Mouse (Mus musculus): ENCODE data around the gene Klhl42. TPM values are rescaled to one million over a fixed set of nuclear protein-coding genes. Genes with fewer than 3 reads are reported as not detected.
A peak's percentile ranks its signal among the peaks of the same experiment; 100 is the strongest.

Klhl42 gene
- polyA plus RNA-seq, 1 experiment from 2014 or later = 7.9 TPM

DNA sequence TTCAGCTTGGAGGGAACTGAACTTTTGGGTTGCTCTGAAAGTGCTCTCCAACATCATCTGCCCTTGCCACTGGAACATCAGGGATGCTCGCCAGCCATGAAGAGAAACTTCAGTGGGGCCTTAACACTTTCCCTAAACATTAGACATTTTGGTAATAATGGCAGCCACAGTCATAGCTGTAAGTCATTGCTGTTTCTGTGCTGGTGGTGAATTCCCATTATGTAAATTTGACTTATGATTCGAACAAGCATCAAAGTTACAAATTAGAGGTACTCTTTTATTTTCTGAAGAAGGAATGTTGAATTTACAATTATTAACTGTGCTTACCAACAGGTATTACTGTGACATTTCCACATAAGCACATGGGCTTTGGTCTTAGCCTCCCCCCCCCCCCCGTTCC is 27.0 kb downstream of the Klhl42 start:
- no peaks in the 10 kb centered on the region for H3K9me3 ChIP-seq
- H3K9ac ChIP-seq = no peak overlapping the region
- 76% methylated on average over 3 of the region's 3 CpGs for WGBS
- no peak overlapping the region for H3K4me3 ChIP-seq (replicated peaks)
- H3K27ac ChIP-seq = no peak overlapping the region
- H3K36me3 ChIP-seq = no peaks in the 10 kb centered on the region
- H3K4me2 ChIP-seq = no peak overlapping the region
- no peaks in the 10 kb centered on the region for H3K4me1 ChIP-seq
- H3K27me3 ChIP-seq (replicated peaks) = no peaks in the 10 kb centered on the region
- no peak for ATAC-seq (ENCODE audit: insufficient read depth, low FRiP score, low read depth)

DNA sequence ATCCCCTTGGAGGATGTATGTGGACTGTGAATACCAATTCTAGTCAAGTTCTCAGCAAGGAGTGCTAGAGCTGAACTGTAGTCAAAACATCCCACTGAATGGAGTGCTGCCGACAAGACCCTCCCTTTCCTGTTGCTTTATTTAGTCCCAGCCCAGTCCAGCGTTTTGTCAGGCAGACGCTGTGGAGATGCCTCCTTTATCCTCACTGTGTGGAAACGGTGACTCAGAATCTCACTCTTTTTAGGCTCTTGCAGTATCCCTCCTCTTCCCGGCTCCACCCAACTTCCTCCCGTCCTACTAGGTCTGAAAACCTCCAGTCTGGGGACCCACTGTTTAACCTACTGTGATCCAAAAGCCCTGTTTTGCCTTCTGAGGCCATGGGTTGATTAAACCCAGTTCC is 30.1 kb downstream of the Klhl42 start:
- H3K9ac ChIP-seq = no peak overlapping the region
- no peak overlapping the region for H3K27ac ChIP-seq
- WGBS = 41% methylated on average over 6 of the region's 6 CpGs
- H3K9me3 ChIP-seq = no peaks in the 10 kb centered on the region
- H3K4me3 ChIP-seq (replicated peaks) = no peak overlapping the region
- ATAC-seq (ENCODE audit: insufficient read depth, low FRiP score, low read depth) = no peak
- H3K36me3 ChIP-seq = no peaks in the 10 kb centered on the region
- no peaks in the 10 kb centered on the region for H3K4me1 ChIP-seq
- no peaks in the 10 kb centered on the region for H3K27me3 ChIP-seq (replicated peaks)
- H3K4me2 ChIP-seq = no peak overlapping the region

DNA sequence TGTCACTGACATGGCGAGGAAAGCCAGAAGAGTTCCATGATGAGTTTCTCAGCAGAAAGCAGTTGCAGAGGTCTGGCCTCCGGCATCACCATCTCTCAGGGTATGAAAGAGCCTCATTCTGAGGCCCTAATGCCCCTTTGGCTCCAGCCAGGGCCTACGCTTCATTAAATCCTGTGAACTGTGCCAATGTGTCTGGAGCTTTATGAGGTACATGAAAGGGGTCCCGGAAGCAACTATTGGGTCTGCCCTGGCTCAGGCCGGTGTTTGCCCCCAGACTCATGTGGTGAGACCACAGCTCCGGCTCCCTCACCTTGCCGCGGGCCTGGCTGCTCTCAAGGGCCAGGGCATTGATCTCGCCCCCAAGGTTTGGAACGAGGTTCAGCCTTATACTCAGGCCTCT is 36.1 kb downstream of the Klhl42 start:
- no peak overlapping the region for H3K4me2 ChIP-seq
- H3K4me1 ChIP-seq = no peaks in the 10 kb centered on the region
- H3K9me3 ChIP-seq = no peaks in the 10 kb centered on the region

DNA sequence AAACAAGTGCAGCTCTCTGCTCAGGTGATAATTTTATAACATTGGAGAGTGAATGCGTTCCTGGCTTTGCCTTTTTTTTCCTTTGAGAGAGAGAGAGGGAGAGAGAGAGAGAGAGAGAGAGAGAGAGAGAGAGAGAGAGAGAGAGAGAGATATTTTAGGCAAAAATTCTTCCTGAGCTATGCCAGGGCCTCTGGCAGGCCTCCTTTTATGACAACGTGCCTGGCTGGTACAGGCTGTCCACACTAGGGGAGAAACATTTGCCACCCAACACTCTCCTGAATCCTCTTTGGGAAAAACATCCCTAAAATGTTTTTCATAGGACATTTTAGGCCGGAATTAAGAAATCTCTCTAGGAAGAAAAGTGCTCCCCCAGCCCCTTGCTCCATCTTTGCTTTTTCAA is 47.1 kb downstream of the Klhl42 start:
- H3K9ac ChIP-seq = no peak overlapping the region
- H3K4me1 ChIP-seq = no peaks in the 10 kb centered on the region
- no peaks in the 10 kb centered on the region for H3K9me3 ChIP-seq
- no peak overlapping the region for H3K4me3 ChIP-seq (replicated peaks)
- ATAC-seq (ENCODE audit: insufficient read depth, low FRiP score, low read depth) = no peak
- no peak overlapping the region for H3K4me2 ChIP-seq
- no peaks in the 10 kb centered on the region for H3K36me3 ChIP-seq
- H3K27me3 ChIP-seq (replicated peaks) = no peaks in the 10 kb centered on the region
- WGBS = 75% methylated on average over 3 of the region's 3 CpGs
- no peak overlapping the region for H3K27ac ChIP-seq

More for the DNA sequence above, 36.1 kb downstream of the Klhl42 start:
- Histone ChIP-seq H3K9ac (no peak overlapping the region), H3K27me3 (replicated peaks) (no peaks in the 10 kb centered on the region), H3K27ac (no peak overlapping the region), H3K4me3 (replicated peaks) (no peak overlapping the region), H3K36me3 (no peaks in the 10 kb centered on the region)
- no peak for ATAC-seq (ENCODE audit: insufficient read depth, low FRiP score, low read depth)
- 91% methylated on average over 10 of the region's 10 CpGs for WGBS

DNA sequence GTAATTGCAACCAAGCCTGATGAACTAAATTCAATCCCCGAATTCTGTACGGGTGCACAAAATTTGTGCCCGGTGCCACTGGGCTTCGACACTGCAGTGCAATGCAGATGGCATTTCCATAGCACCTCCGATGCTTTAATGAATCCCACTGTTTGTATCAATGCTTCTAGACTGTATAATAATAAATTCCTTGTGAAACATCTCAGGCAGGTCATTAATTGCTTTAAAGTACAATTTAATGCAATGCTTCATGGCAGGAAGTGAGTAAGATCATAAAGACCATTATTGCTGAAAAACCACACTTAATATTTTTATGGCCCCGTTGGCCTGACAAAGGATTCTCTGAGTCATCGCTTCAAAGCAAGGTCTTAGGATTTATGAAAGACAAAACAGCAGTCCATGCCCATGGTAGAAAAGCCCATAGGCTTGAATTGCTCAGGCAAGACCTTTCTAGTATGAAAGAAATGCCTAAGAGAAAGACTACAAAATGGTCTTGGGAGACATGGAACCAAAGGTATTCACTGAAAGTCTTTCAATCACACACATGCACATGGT is 49.5 kb downstream of the Klhl42 start:
- no peak overlapping the region for H3K4me2 ChIP-seq
- no peaks in the 10 kb centered on the region for H3K9me3 ChIP-seq
- H3K9ac ChIP-seq = no peak overlapping the region
- no peaks in the 10 kb centered on the region for H3K36me3 ChIP-seq
- 92% methylated on average over 7 of the region's 7 CpGs for WGBS
- H3K4me3 ChIP-seq (replicated peaks) = no peak overlapping the region
- H3K27ac ChIP-seq = no peak overlapping the region
- 0 out of 2 replicates have a peak, but pooled peaks cover 6% of the 10 kb centered on the region for H3K4me1 ChIP-seq
- ATAC-seq (ENCODE audit: insufficient read depth, low FRiP score, low read depth) = no peak
- H3K27me3 ChIP-seq (replicated peaks) = no peaks in the 10 kb centered on the region

DNA sequence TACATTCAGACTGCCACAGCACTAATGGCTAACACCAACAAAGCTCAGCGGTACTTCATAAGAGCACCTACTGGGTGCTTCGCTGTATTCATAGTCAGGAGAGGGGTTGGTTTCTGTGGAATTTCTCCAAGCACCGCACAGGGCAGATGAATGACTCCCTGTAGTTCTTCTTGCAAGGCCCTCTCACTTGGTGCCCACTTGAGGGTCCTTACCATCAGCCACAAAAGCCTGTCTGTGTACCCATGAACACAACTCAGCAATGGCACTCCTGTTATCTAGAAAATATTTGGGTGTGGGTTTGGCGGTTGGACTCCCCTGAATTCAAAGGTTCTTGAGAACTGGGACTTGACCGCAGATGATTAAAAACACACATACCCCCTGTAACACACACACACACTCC is 53.5 kb downstream of the Klhl42 start:
- H3K9me3 ChIP-seq = no peaks in the 10 kb centered on the region
- H3K9ac ChIP-seq = no peak overlapping the region
- H3K4me2 ChIP-seq = no peak overlapping the region
- 90% methylated on average over 5 of the region's 5 CpGs for WGBS
- no peak overlapping the region for H3K4me3 ChIP-seq (replicated peaks)
- no peaks in the 10 kb centered on the region for H3K36me3 ChIP-seq
- H3K4me1 ChIP-seq = 0 out of 2 replicates have a peak, but pooled peaks cover 7% of the 10 kb centered on the region
- ATAC-seq (ENCODE audit: insufficient read depth, low FRiP score, low read depth) = no peak; the same call in 1 of the 2 replicates
- no peaks in the 10 kb centered on the region for H3K27me3 ChIP-seq (replicated peaks)
- H3K27ac ChIP-seq = no peak overlapping the region

DNA sequence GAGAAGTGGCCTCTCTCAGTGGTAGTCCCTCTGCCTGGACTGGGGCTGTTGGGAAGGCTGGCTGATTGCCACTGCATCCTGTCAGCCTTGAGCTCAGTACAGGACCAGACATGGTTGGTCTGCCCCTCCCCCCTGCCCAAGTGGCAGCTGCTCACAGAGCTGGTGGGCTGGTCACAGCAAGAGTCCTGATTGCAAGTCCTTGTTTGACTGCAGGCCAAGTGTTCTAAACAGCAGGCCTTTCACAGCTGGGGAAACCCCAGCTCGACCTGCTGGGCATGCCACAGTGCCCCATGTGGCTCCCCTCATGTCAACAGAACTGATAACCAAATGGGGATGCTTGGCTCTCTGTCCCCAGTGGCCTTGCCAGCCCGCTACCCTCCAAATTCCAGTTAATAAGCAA is 54.1 kb downstream of the Klhl42 start:
- WGBS = 21% methylated on average over 2 of the region's 2 CpGs
- peak; percentile 82 for ATAC-seq (ENCODE audit: insufficient read depth, low FRiP score, low read depth)
- no peak overlapping the region for H3K4me2 ChIP-seq
- no peak overlapping the region for H3K4me3 ChIP-seq (replicated peaks)
- H3K4me1 ChIP-seq = 0 out of 2 replicates have a peak, but pooled peaks cover 7% of the 10 kb centered on the region
- H3K9me3 ChIP-seq = no peaks in the 10 kb centered on the region
- H3K27me3 ChIP-seq (replicated peaks) = no peaks in the 10 kb centered on the region
- H3K9ac ChIP-seq = no peak overlapping the region
- no peaks in the 10 kb centered on the region for H3K36me3 ChIP-seq
- no peak overlapping the region for H3K27ac ChIP-seq

DNA sequence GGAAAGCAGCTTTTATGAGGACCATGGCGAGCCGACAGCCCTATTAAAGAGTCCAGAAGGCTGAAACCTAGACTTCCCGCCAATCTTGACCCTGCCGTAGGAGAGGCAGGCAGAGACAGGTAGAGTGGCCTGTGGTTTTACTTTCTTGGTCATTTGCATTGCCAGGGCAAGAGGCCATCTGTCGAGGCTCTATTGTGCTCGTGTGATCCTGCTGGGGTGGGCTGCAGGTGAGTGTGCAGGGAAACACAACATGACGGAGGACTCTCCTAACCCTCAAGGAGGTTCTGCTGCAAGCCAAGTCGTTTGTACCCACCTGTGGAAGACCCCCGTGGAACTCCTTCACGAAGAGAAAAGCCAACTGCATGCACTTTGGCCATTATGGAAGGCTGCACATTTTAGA is 54.6 kb downstream of the Klhl42 start:
- Histone ChIP-seq H3K27ac (no peak overlapping the region), H3K9ac (no peak overlapping the region), H3K36me3 (no peaks in the 10 kb centered on the region), H3K9me3 (no peaks in the 10 kb centered on the region), H3K4me2 (no peak overlapping the region), H3K4me3 (replicated peaks) (no peak overlapping the region), H3K4me1 (0 out of 2 replicates have a peak, but pooled peaks cover 7% of the 10 kb centered on the region), H3K27me3 (replicated peaks) (no peaks in the 10 kb centered on the region)
- 59% methylated on average over 10 of the region's 10 CpGs for WGBS
- no peak for ATAC-seq (ENCODE audit: insufficient read depth, low FRiP score, low read depth)

DNA sequence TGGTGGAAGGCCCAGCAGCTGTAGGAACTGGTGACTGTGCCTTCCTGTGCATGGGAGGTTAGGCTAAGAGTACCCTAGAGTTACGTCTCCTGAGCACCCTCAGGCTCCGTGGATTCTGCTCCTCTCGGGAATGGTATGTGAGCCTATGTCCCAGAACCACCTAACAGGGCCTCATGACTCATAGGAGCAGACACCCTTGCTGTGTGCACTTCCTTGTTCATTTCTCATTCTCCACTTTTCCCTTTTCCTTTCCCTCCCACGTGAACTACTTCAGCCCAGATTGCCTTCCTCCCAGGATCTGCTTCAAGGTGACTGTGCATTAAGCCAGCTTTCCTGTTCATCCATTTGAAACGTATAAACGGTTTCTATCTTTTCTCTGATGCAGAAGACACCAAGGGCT is 59.9 kb downstream of the Klhl42 start:
- no peak overlapping the region for H3K9ac ChIP-seq
- no peak overlapping the region for H3K4me2 ChIP-seq
- no peak for ATAC-seq (ENCODE audit: insufficient read depth, low FRiP score, low read depth)
- WGBS = 62% methylated on average over 6 of the region's 6 CpGs
- no peaks in the 10 kb centered on the region for H3K36me3 ChIP-seq
- no peaks in the 10 kb centered on the region for H3K9me3 ChIP-seq
- H3K27me3 ChIP-seq (replicated peaks) = no peaks in the 10 kb centered on the region
- no peaks in the 10 kb centered on the region for H3K4me1 ChIP-seq
- no peak overlapping the region for H3K4me3 ChIP-seq (replicated peaks)
- no peak overlapping the region for H3K27ac ChIP-seq

DNA sequence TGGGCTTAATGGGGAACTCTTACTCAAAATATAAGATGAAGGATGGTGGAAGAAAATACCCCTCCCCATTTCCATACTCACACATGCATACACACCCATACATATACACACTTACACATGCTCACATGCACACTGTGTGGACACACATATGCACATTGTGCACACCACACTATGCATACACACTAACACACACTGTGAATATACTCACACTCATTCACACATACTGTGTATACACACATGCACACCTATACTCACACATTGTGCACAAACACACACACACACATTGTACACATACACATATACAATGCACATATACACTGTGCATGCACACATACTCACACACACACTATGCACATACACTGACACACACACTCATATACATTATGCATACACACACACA is 60.7 kb downstream of the Klhl42 start:
- Histone ChIP-seq H3K4me3 (replicated peaks) (no peak overlapping the region), H3K36me3 (no peaks in the 10 kb centered on the region), H3K27ac (no peak overlapping the region), H3K27me3 (replicated peaks) (no peaks in the 10 kb centered on the region), H3K4me2 (no peak overlapping the region), H3K9ac (no peak overlapping the region), H3K9me3 (no peaks in the 10 kb centered on the region), H3K4me1 (no peaks in the 10 kb centered on the region)
- no peak for ATAC-seq (ENCODE audit: insufficient read depth, low FRiP score, low read depth)

DNA sequence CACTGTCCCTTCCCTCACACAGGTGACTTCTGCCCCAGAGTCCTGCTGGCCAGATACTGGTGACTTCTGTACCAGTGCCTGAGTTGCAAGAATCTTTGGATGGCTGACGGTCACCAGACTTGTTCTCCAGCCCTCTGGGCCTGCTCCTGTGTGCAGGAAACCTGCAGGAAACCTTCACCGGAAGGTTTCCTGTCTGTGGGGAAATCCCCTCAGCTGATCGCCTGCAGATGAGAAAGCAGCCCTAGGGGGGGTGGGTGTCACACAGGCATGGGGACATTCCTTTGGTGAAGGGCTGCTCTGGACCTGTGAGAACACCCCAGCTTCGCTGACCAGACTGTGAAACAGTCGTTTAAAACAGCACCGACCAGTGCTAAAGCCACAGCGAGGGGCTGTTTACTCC is 63.9 kb downstream of the Klhl42 start:
- no peak for ATAC-seq (ENCODE audit: insufficient read depth, low FRiP score, low read depth)
- H3K4me3 ChIP-seq (replicated peaks) = no peak overlapping the region

DNA sequence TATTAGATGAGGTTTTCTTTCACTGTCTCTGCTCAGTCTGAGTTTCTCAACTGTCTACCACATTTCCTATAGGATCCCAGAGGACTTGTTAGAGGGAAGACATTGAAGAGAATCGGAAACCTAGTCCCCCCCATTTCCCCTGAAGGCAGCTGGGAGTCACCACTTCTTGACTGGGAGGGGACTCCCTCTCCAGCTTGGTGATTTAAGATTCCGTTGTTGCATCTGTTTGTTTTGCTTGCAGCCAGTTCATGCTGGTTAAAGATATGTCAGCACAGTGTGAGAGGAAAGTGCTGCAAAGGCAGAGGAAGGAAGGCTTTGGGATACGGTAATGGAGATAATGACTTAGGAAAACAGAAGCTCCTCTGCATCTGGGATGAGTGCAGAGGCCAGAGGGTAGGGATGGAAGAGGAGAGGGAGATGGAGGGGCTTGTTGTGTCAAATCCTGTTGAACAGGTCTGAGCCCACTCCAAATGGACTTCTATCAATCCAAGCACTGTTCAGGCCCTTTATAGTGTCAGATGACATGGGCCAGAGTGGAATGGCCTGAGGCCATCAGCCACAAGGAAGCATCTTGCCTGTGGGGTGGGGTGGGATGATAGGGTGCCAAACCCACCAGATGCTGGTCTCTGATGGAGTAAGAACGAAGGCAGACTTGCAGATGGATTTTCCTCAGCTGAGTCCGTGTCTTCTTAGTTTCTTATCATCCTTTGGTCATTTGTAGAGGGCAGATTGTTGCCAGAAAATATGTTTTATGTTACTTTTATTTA is 70.8 kb downstream of the Klhl42 start:
- Histone ChIP-seq H3K4me2 (no peak overlapping the region), H3K9ac (no peak overlapping the region), H3K27me3 (replicated peaks) (no peaks in the 10 kb centered on the region), H3K9me3 (no peaks in the 10 kb centered on the region), H3K36me3 (no peaks in the 10 kb centered on the region), H3K4me3 (replicated peaks) (no peak overlapping the region), H3K27ac (0 out of 2 replicates have a peak overlapping the region, but pooled peaks have one; percentile 16), H3K4me1 (no peaks in the 10 kb centered on the region)
- 38% methylated on average over 5 of the region's 5 CpGs for WGBS
- ATAC-seq (ENCODE audit: insufficient read depth, low FRiP score, low read depth) = no peak

More for the DNA sequence above, 63.9 kb downstream of the Klhl42 start:
- no peak overlapping the region for H3K27ac ChIP-seq
- no peak overlapping the region for H3K9ac ChIP-seq
- WGBS = 55% methylated on average over 7 of the region's 7 CpGs
- no peaks in the 10 kb centered on the region for H3K4me1 ChIP-seq
- H3K4me2 ChIP-seq = no peak overlapping the region
- no peaks in the 10 kb centered on the region for H3K9me3 ChIP-seq
- no peaks in the 10 kb centered on the region for H3K27me3 ChIP-seq (replicated peaks)
- no peaks in the 10 kb centered on the region for H3K36me3 ChIP-seq
